Mouse (Mus musculus) stomach, postnatal 0 days (tissue): ENCODE results near the gene Pknox2. TPM values are rescaled to one million over a fixed set of nuclear protein-coding genes. Genes with fewer than 3 reads are reported as not detected.

ENCODE experiments used
- ATAC-seq: fragments of 200-750 bp; cut with Nextera tagmentation; 2 replicates; pipeline ENCODE4 v1.8.0; 2017; ENCODE audit not compliant: low FRiP score, low TSS enrichment
- DNase-seq: peaks from one replicate; pipeline ENCODE4 v3.0.0-alpha.2; 2016; ENCODE audit warnings: low spot score
- H3K27ac ChIP-seq: fragments of 300-500 bp; sonication (generic); replicated peaks from 2 replicates; pipeline ENCODE4 v1.5.1; 2014; ENCODE audit warnings: mild to moderate bottlenecking, control low read depth
- H3K27me3 ChIP-seq: fragments of 300-500 bp; sonication (generic); 2 replicates; pipeline ENCODE4 v1.6.1; 2014; ENCODE audit warnings: low read length; ENCODE audit not compliant: control insufficient read depth, insufficient read depth
- H3K36me3 ChIP-seq: fragments of 300-500 bp; sonication (generic); 2 replicates; pipeline ENCODE4 v1.6.1; 2014; ENCODE audit warnings: low read length, mixed read lengths; ENCODE audit not compliant: control insufficient read depth, insufficient read depth
- H3K4me1 ChIP-seq: fragments of 300-500 bp; sonication (generic); replicated peaks from 2 replicates; pipeline ENCODE4 v1.6.1; 2014; ENCODE audit warnings: antibody characterized with exemption; ENCODE audit not compliant: control insufficient read depth, insufficient read depth
- H3K4me2 ChIP-seq: fragments of 300-500 bp; sonication (generic); replicated peaks from 2 replicates; pipeline ENCODE4 v1.6.1; 2014; ENCODE audit warnings: low read depth, mild to moderate bottlenecking, control low read depth, moderate library complexity
- H3K4me3 ChIP-seq: fragments of 300-500 bp; sonication (generic); 2 replicates; pipeline ENCODE4 v1.5.1; 2014; ENCODE audit warnings: low read depth, low read length, control low read depth
- H3K9ac ChIP-seq: fragments of 300-500 bp; sonication (generic); 2 replicates; pipeline ENCODE4 v1.6.1; 2014; ENCODE audit warnings: mild to moderate bottlenecking, low read length, control low read depth, mixed read lengths
- H3K9me3 ChIP-seq: fragments of 300-500 bp; sonication (generic); 2 replicates; pipeline ENCODE4 v1.6.1; 2016; ENCODE audit warnings: low read length; ENCODE audit not compliant: control insufficient read depth
- CTCF ChIP-seq: IDR thresholded peaks from 2 replicates; pipeline ENCODE4 v1.5.1; 2016; ENCODE audit warnings: antibody characterized with exemption, low read depth, mild to moderate bottlenecking, moderate library complexity
- EP300 ChIP-seq: optimal IDR thresholded peaks from 2 replicates; pipeline ENCODE3; 2016; ENCODE audit warnings: antibody characterized with exemption
- WGBS: fragments of 180-500 bp; shearing (Covaris S2); extraction: QIAGEN DNeasy Blood & Tissue Kit; methylation state at CpG from one replicate; pipeline ENCODE4 v1.1.7; 2014; 5-methylcytosine and 5-hydroxymethylcytosine counted together
- polyA plus RNA-seq: library from polyadenylated mRNA; unstranded; fragments of >200 nt; fragmentation: Nextera tagmentation; extraction: Ambion mirVana; gene quantifications from 2 replicates; pipeline ENCODE4 v1.2.1, GENCODE M21; 2015

Pknox2 gene
- polyA plus RNA-seq, 1 experiment from 2014 or later: 2.4 TPM

GRCm38 (mm10) chr9:37061627-37062026 lies 85.6 kb downstream of the Pknox2 start:
- H3K4me2 ChIP-seq: no peak overlapping the region
- TF ChIP-seq CTCF (no peak), EP300 (no peak)
- no peaks in the 10 kb centered on the region for H3K27me3 ChIP-seq
- DNase-seq: no peak
- no peak overlapping the region for H3K4me3 ChIP-seq
- WGBS: 41% methylated on average over 2 of the region's 2 CpGs
- no peak overlapping the region for H3K9ac ChIP-seq
- H3K9me3 ChIP-seq: no peaks in the 10 kb centered on the region
- 0 out of 2 replicates have a peak, but pooled peaks cover 2% of the 10 kb centered on the region for H3K4me1 ChIP-seq
- H3K36me3 ChIP-seq: no peaks in the 10 kb centered on the region
- no peak overlapping the region for H3K27ac ChIP-seq
- no peak for ATAC-seq

GRCm38 (mm10) chr9:37054703-37055102 lies 92.5 kb downstream of the Pknox2 start:
- DNase-seq (no peak), ATAC-seq (peak; percentile 47; the same call in 1 of the 2 replicates)
- 43% methylated on average over 5 of the region's 5 CpGs for WGBS
- H3K27me3 ChIP-seq: no peaks in the 10 kb centered on the region
- no peak for TF ChIP-seq EP300
- TF ChIP-seq CTCF: no peak
- H3K4me1 ChIP-seq: peaks cover 7% of the 10 kb centered on the region; the same call in 1 of the 2 replicates
- no peak overlapping the region for H3K4me2 ChIP-seq
- H3K36me3 ChIP-seq: no peaks in the 10 kb centered on the region
- H3K9me3 ChIP-seq: no peaks in the 10 kb centered on the region
- no peak overlapping the region for H3K4me3 ChIP-seq
- H3K9ac ChIP-seq: no peak overlapping the region; the same call in 1 of the 2 replicates
- H3K27ac ChIP-seq: peak overlapping the region; percentile 78

- Histone ChIP-seq H3K4me2 (peak overlapping the region; percentile 35), H3K27me3 (no peaks in the 10 kb centered on the region), H3K4me3 (no peak overlapping the region), H3K9ac (peak overlapping the region; percentile 4; the same call in 1 of the 2 replicates), H3K9me3 (no peaks in the 10 kb centered on the region), H3K4me1 (peaks cover 7% of the 10 kb centered on the region; the same call in 1 of the 2 replicates), H3K36me3 (no peaks in the 10 kb centered on the region), H3K27ac (peak overlapping the region; percentile 78)
- TF ChIP-seq EP300 (no peak), CTCF (no peak)
- ATAC-seq (peak; percentile 86), DNase-seq (peak; percentile 42)
- 20% methylated on average over 21 of the region's 21 CpGs for WGBS
Observed at GRCm38 (mm10) chr9:37053601-37054512, 93.3 kb downstream of the Pknox2 start.

- Histone ChIP-seq H3K4me3 (no peak overlapping the region), H3K4me1 (peaks cover 7% of the 10 kb centered on the region; the same call in 1 of the 2 replicates), H3K4me2 (peak overlapping the region; percentile 11; the same call in 1 of the 2 replicates), H3K9me3 (no peaks in the 10 kb centered on the region), H3K9ac (no peak overlapping the region), H3K27me3 (no peaks in the 10 kb centered on the region), H3K36me3 (no peaks in the 10 kb centered on the region), H3K27ac (peak overlapping the region; percentile 78)
- DNase-seq (no peak), ATAC-seq (peak; percentile 24; the same call in 1 of the 2 replicates)
- TF ChIP-seq EP300 (no peak), CTCF (no peak)
- 49% methylated on average over 6 of the region's 6 CpGs for WGBS
Observed at GRCm38 (mm10) chr9:37053041-37053440, 94.2 kb downstream of the Pknox2 start.

- DNase-seq (no peak), ATAC-seq (no peak)
- no peaks in the 10 kb centered on the region for H3K36me3 ChIP-seq
- H3K4me2 ChIP-seq: no peak overlapping the region
- H3K4me1 ChIP-seq: peaks cover 7% of the 10 kb centered on the region; the same call in 1 of the 2 replicates
- H3K27me3 ChIP-seq: no peaks in the 10 kb centered on the region
- H3K4me3 ChIP-seq: no peak overlapping the region
- H3K9me3 ChIP-seq: no peaks in the 10 kb centered on the region
- TF ChIP-seq CTCF (no peak), EP300 (no peak)
- H3K27ac ChIP-seq: no peak overlapping the region
- no peak overlapping the region for H3K9ac ChIP-seq
- 83% methylated on average over 4 of the region's 4 CpGs for WGBS
Observed at GRCm38 (mm10) chr9:37051669-37052068, 95.5 kb downstream of the Pknox2 start.

- WGBS: 61% methylated on average over 5 of the region's 5 CpGs
- no peak for TF ChIP-seq CTCF
- no peak for TF ChIP-seq EP300
Observed at GRCm38 (mm10) chr9:37047490-37047889, 99.7 kb downstream of the Pknox2 start.

More at GRCm38 (mm10) chr9:37047490-37047889, 99.7 kb downstream of the Pknox2 start:
- Histone ChIP-seq H3K4me2 (no peak overlapping the region), H3K9me3 (no peaks in the 10 kb centered on the region), H3K27ac (no peak overlapping the region), H3K4me1 (no peaks in the 10 kb centered on the region), H3K4me3 (no peak overlapping the region), H3K9ac (no peak overlapping the region), H3K27me3 (no peaks in the 10 kb centered on the region), H3K36me3 (no peaks in the 10 kb centered on the region)
- ATAC-seq (no peak), DNase-seq (no peak)
